In genomic region chr8:90830980-90831379, GRCm38 (mm10) we compare ENCODE assay signal across 21 mouse cellular contexts. TPM values are rescaled to one million over a fixed set of nuclear protein-coding genes. Genes with fewer than 3 reads are reported as not detected.
DNase-seq lines count a peak whose midpoint lies in the region; ATAC-seq and TF ChIP-seq lines count a peak whose summit lies in the region.
"Had no signal": no experiment of that assay in that cellular context is flagged by ENCODE, and none has a peak within 500 bp of the region (broad histone marks: within the 10 kb centered on the region; RNA-seq: fewer than 3 reads in every experiment).

No protein-coding gene starts in this region.

- no peak for ATAC-seq in liver, embryonic 11.5 days (replicated peaks; ENCODE audit: low FRiP score)
- peak; percentile 53 for ATAC-seq in neutrophil, adult 5-6 weeks (ENCODE audit: extremely low read depth, insufficient number of reproducible peaks, low FRiP score, poor library complexity, severe bottlenecking)
- ATAC-seq: forebrain, postnatal 0 days; liver, embryonic 12.5 days; lung, postnatal 0 days had no signal

- no peaks in the 10 kb centered on the region for H3K27me3 ChIP-seq in liver, adult 2 months (ENCODE audit: control insufficient read depth, insufficient read depth, low read length)
- H3K27me3 ChIP-seq in liver, embryonic 11.5 days (replicated peaks; ENCODE audit: control insufficient read depth, insufficient read depth, low read length): no peaks in the 10 kb centered on the region
- no peaks in the 10 kb centered on the region for H3K27me3 ChIP-seq in MEL (ENCODE audit: control insufficient read depth in 1 of 2, insufficient read depth in 2 of 2, low read length in 2 of 2)
- H3K27me3 ChIP-seq: liver, embryonic 12.5 days had no signal

- H3K4me2 ChIP-seq in liver, embryonic 11.5 days: no peak overlapping the region
- H3K4me2 ChIP-seq: liver, embryonic 12.5 days had no signal

- peaks cover 31% of the 10 kb centered on the region for H3K4me1 ChIP-seq in liver, adult 2 months (ENCODE audit: control insufficient read depth, insufficient read depth, low read length)
- peaks cover 20% of the 10 kb centered on the region for H3K4me1 ChIP-seq in liver, embryonic 11.5 days (replicated peaks; ENCODE audit: control insufficient read depth, insufficient read depth, low read length)
- H3K4me1 ChIP-seq in MEL (ENCODE audit: control insufficient read depth in 1 of 2, insufficient read depth in 2 of 2, low read length in 2 of 2): peaks cover 0 to 8% of the 10 kb centered on the region in 2 experiments; a peak in 1 of 4 replicates

- TF ChIP-seq EP300 in MEL (IDR thresholded peaks at IDR 0.05; ENCODE audit: low read depth in 1 of 2, low read length in 2 of 2): no peak

- no peak for TF ChIP-seq CTCF in liver, adult 2 months (IDR thresholded peaks at IDR 0.05; ENCODE audit: low read depth, low read length)
- no peak for TF ChIP-seq CTCF in MEL (IDR thresholded peaks at IDR 0.05 in 2 of 3, conservative IDR thresholded peaks at IDR 0.05 in 1 of 3; ENCODE audit: control insufficient read depth in 1 of 3, insufficient read depth in 1 of 3, low read depth in 2 of 3, low read length in 3 of 3, poor library complexity in 1 of 3, severe bottlenecking in 1 of 3)

- peak overlapping the region; percentile 64 for H3K27ac ChIP-seq in liver, adult 2 months (replicated peaks; ENCODE audit: insufficient read depth, low read depth, low read length)
- no peak overlapping the region for H3K27ac ChIP-seq in liver, embryonic 11.5 days (ENCODE audit: low read depth, low read length)
- no peak overlapping the region for H3K27ac ChIP-seq in MEL (ENCODE audit: control insufficient read depth, low read depth, low read length)
- H3K27ac ChIP-seq: liver, embryonic 12.5 days had no signal

- TF ChIP-seq RAD21 in MEL (IDR thresholded peaks at IDR 0.05; ENCODE audit: low read depth, low read length): no peak

- WGBS in liver, adult 2 months: 30% methylated on average over 8 of the region's 8 CpGs
- 69% methylated on average over 8 of the region's 8 CpGs for WGBS in liver, embryonic 11.5 days

- no peaks in the 10 kb centered on the region for H3K36me3 ChIP-seq in liver, adult 2 months (ENCODE audit: control insufficient read depth, insufficient read depth, low read length)
- H3K36me3 ChIP-seq in liver, embryonic 11.5 days (ENCODE audit: control insufficient read depth, insufficient read depth, low read length): no peaks in the 10 kb centered on the region
- H3K36me3 ChIP-seq in MEL (ENCODE audit: control insufficient read depth in 1 of 2, insufficient read depth in 2 of 2, low read length in 2 of 2): peaks cover 0 to 5% of the 10 kb centered on the region in 2 experiments; a peak in 2 of 4 replicates
- H3K36me3 ChIP-seq: liver, embryonic 12.5 days had no signal

- peaks cover 9% of the 10 kb centered on the region; the same call in 1 of the 2 replicates for H3K79me2 ChIP-seq in liver, adult 2 months (ENCODE audit: control insufficient read depth, insufficient read depth, low read length)
- no peaks in the 10 kb centered on the region; the same call in 1 of the 2 replicates for H3K79me2 ChIP-seq in MEL (ENCODE audit: control insufficient read depth, insufficient read depth, low read length, poor library complexity)

- no peak overlapping the region for H3K4me3 ChIP-seq in liver, adult 2 months (ENCODE audit: insufficient read depth, low read depth, low read length)
- H3K4me3 ChIP-seq in liver, embryonic 11.5 days (ENCODE audit: low read depth, low read length): no peak overlapping the region
- no peak overlapping the region for H3K4me3 ChIP-seq in MEL (ENCODE audit: control insufficient read depth in 1 of 2, insufficient read depth in 1 of 2, low read depth in 2 of 2, low read length in 2 of 2)
- H3K4me3 ChIP-seq: liver, embryonic 12.5 days had no signal

- H3K9me3 ChIP-seq in liver, embryonic 11.5 days (ENCODE audit: control insufficient read depth, low read length): no peaks in the 10 kb centered on the region
- no peaks in the 10 kb centered on the region for H3K9me3 ChIP-seq in MEL (replicated peaks; ENCODE audit: insufficient read depth, low read length)
- H3K9me3 ChIP-seq: liver, embryonic 12.5 days had no signal

- TF ChIP-seq POLR2A in liver, adult 2 months (IDR thresholded peaks at IDR 0.05; ENCODE audit: extremely low read depth, insufficient read depth, low read length): no peak
- no peak for TF ChIP-seq POLR2A in MEL (IDR thresholded peaks at IDR 0.05; ENCODE audit: control insufficient read depth in 1 of 2, insufficient read depth in 1 of 2, low read depth in 1 of 2, low read length in 2 of 2, poor library complexity in 1 of 2)

- H3K9ac ChIP-seq in liver, adult 2 months (ENCODE audit: low read depth, low read length): no peak overlapping the region
- H3K9ac ChIP-seq in liver, embryonic 11.5 days (ENCODE audit: low read depth, low read length): no peak overlapping the region
- no peak overlapping the region for H3K9ac ChIP-seq in MEL (ENCODE audit: control insufficient read depth, low read depth, low read length, poor library complexity, severe bottlenecking)
- H3K9ac ChIP-seq: forebrain, postnatal 0 days; liver, embryonic 12.5 days had no signal

- DNase-seq in liver, adult 2 months (ENCODE audit: extremely low read depth, low read depth, low spot score): peak; percentile 27
- no peak for DNase-seq in liver, embryonic 11.5 days (ENCODE audit: low spot score)
- DNase-seq in CD4-positive helper T cell, adult 2 months (ENCODE audit: low read depth, low spot score): peak; percentile 56
- DNase-seq in MEL (ENCODE audit: low read depth, low spot score): no peak
- DNase-seq in cerebellum, adult 18-20 months: no peak
- DNase-seq in cerebellum, adult 9-10 months: no peak
- DNase-seq: cerebellum, postnatal 25 days; forebrain, postnatal 0 days; heart, adult 18-20 months; kidney, adult 9 months; layer of hippocampus, postnatal 36 days; left cerebral cortex, postnatal 4 days; midbrain, embryonic 14.5 days had no signal

TF ChIP-seq in MEL, 35 proteins besides CTCF, POLR2A, EP300 and RAD21:
- TF ChIP-seq TBP (IDR thresholded peaks at IDR 0.05; ENCODE audit: low read depth, low read length): 0 out of 2 replicates have a peak, but pooled peaks have one; percentile 19
- no peak for TF ChIP-seq KAT2A (conservative IDR thresholded peaks at IDR 0.05; ENCODE audit: low read depth, low read length)
TF ChIP-seq in MEL: peak in this region for 1.

RNA-seq across cellular contexts. Expression of gene Chd9, which starts 2.8 kb away (rescaled TPM):
- total RNA-seq in liver, adult 2 months (2014; rRNA removed): 42.3 and 63.2 TPM in 2 replicates
- polyA plus RNA-seq in liver, adult 2 months (2012; rRNA removed): 51.6 and 88.2 TPM in 2 replicates
- 22.0 and 25.3 TPM in 2 replicates for polyA plus RNA-seq in liver, embryonic 11.5 days (2014; fragmentation: Nextera tagmentation; extraction: Ambion mirVana)
- total RNA-seq in MEL (2012; rRNA removed): 5.9 and 7.9 TPM in 2 replicates
- 10 to 100 TPM; 40.3 to 87.4 TPM for polyA plus RNA-seq in MEL (2012; ENCODE audit: insufficient read depth in 1 of 2, insufficient read length in 2 of 2, low read depth in 1 of 2, low replicate concordance in 2 of 2, missing spikeins in 1 of 2)
- 84.1 and 90.1 TPM in 2 replicates for total RNA-seq in neutrophil, adult 5-6 weeks (2017)

RNA-seq across cellular contexts. Expression of gene Gm19935, which starts 13.8 kb away (rescaled TPM):
- 0.09 TPM in 1 of 2 replicates, not detected in the other for total RNA-seq in liver, adult 2 months (2014; rRNA removed)
- not detected in 2 replicates for polyA plus RNA-seq in liver, adult 2 months (2012; rRNA removed)
- polyA plus RNA-seq in liver, embryonic 11.5 days (2014; fragmentation: Nextera tagmentation; extraction: Ambion mirVana): not detected in 2 replicates
- total RNA-seq in MEL (2012; rRNA removed): not detected in 2 replicates
- not detected for polyA plus RNA-seq in MEL (2012; ENCODE audit: insufficient read depth in 1 of 2, insufficient read length in 2 of 2, low read depth in 1 of 2, low replicate concordance in 2 of 2, missing spikeins in 1 of 2)
- not detected in 2 replicates for total RNA-seq in neutrophil, adult 5-6 weeks (2017)
- total RNA-seq: adrenal gland, adult 18-20 months; gastrocnemius, adult 18-20 months; megakaryocyte progenitor cell, adult 5-6 weeks had no signal
- polyA plus RNA-seq: embryonic facial prominence, embryonic 11.5 days; intestine, embryonic 14.5 days; liver, embryonic 12.5 days had no signal

Comparison
In these comparisons a context has a peak if more than half of its experiments do, and no peak if none do; other contexts are left out.
1. DNase-seq: peak in liver, adult 2 months (single experiment) and CD4-positive helper T cell, adult 2 months (single experiment); none in liver, embryonic 11.5 days (single experiment), MEL (single experiment), cerebellum, adult 18-20 months (0 of 2) and cerebellum, adult 9-10 months (single experiment).